Mouse (Mus musculus) myocyte (in vitro differentiated cells): Measurements from ENCODE around the gene Hoxc12. TPM values are rescaled to one million over a fixed set of nuclear protein-coding genes. Genes with fewer than 3 reads are reported as not detected.

Experiments used
- H3K27me3 ChIP-seq: one replicate; pipeline ENCODE4 v1.6.1; 2011; ENCODE audit not compliant: control insufficient read depth, insufficient read depth, insufficient read length
- H3K36me3 ChIP-seq: one replicate; pipeline ENCODE4 v1.6.1; 2011; ENCODE audit not compliant: control insufficient read depth, insufficient read depth
- H3K4me2 ChIP-seq: one replicate; pipeline ENCODE4 v1.6.1; 2011; ENCODE audit warnings: low read depth, control low read depth
- H3K4me3 ChIP-seq: one replicate; pipeline ENCODE4 v1.5.1; 2011; ENCODE audit warnings: mild to moderate bottlenecking, control low read depth, moderate library complexity
- H3K79me2 ChIP-seq: one replicate; pipeline ENCODE4 v1.6.1; 2011; ENCODE audit not compliant: control insufficient read depth, insufficient read depth
- H3ac ChIP-seq: one replicate; pipeline ENCODE4 v1.6.1; 2011; ENCODE audit not compliant: control insufficient read depth, insufficient read length
- CEBPB ChIP-seq: IDR thresholded peaks from 2 replicates; pipeline ENCODE4 v1.6.1; 2011; ENCODE audit warnings: mild to moderate bottlenecking, moderate library complexity; ENCODE audit not compliant: poor library complexity, insufficient read depth, severe bottlenecking
- E2F4 ChIP-seq: IDR thresholded peaks from one replicate; pipeline ENCODE4 v1.6.1; 2011; ENCODE audit warnings: mild to moderate bottlenecking, control low read depth, moderate library complexity; ENCODE audit not compliant: insufficient read depth
- MAX ChIP-seq: IDR thresholded peaks from one replicate; pipeline ENCODE4 v1.6.1; 2011; ENCODE audit warnings: low read depth, mild to moderate bottlenecking, control low read depth
- MYOD1 ChIP-seq, 3 experiments: IDR thresholded peaks; one replicate each; pipeline ENCODE4 v1.6.1; 2011; ENCODE audit warnings: control low read depth in 2 of 3, low read depth in 2 of 3, mild to moderate bottlenecking in 2 of 3, moderate library complexity in 1 of 3; ENCODE audit not compliant: insufficient read length in 2 of 3, control insufficient read depth in 1 of 3
- MYOG ChIP-seq, 3 experiments: IDR thresholded peaks; one replicate each; pipeline ENCODE4 v1.6.1; 2011; ENCODE audit warnings: control low read depth in 2 of 3, low read depth in 2 of 3, mild to moderate bottlenecking in 2 of 3; ENCODE audit not compliant: insufficient read length in 2 of 3, control insufficient read depth in 1 of 3, insufficient read depth in 1 of 3
- POLR2A ChIP-seq: IDR thresholded peaks from one replicate; pipeline ENCODE4 v1.6.1; 2011; ENCODE audit warnings: low read depth, mild to moderate bottlenecking, control low read depth, moderate library complexity; ENCODE audit not compliant: insufficient read length
- POLR2AphosphoS2 ChIP-seq: IDR thresholded peaks from one replicate; pipeline ENCODE4 v1.6.1; 2011; ENCODE audit warnings: low read depth, control low read depth; ENCODE audit not compliant: insufficient read length
- REST ChIP-seq: IDR thresholded peaks from one replicate; pipeline ENCODE4 v1.6.1; 2011; ENCODE audit warnings: mild to moderate bottlenecking, control low read depth, moderate library complexity; ENCODE audit not compliant: insufficient read depth, insufficient read length
- SRF ChIP-seq: IDR thresholded peaks from one replicate; pipeline ENCODE4 v1.6.1; 2011; ENCODE audit warnings: low read depth; ENCODE audit not compliant: control insufficient read depth, insufficient read length
- TCF12 ChIP-seq: IDR thresholded peaks from one replicate; pipeline ENCODE4 v1.6.1; 2011; ENCODE audit warnings: mild to moderate bottlenecking, control low read depth; ENCODE audit not compliant: poor library complexity, insufficient read depth, severe bottlenecking
- TCF3 ChIP-seq: IDR thresholded peaks from one replicate; pipeline ENCODE4 v1.6.1; 2011; ENCODE audit warnings: low read depth, control low read depth; ENCODE audit not compliant: insufficient read length
- USF1 ChIP-seq: IDR thresholded peaks from one replicate; pipeline ENCODE4 v1.6.1; 2011; ENCODE audit warnings: low read depth, mild to moderate bottlenecking, control low read depth, moderate library complexity
- polyA plus RNA-seq: library from polyadenylated mRNA; unstranded; fragments of >200 nt; fragmentation: generic; extraction: Trizol; gene quantifications from one replicate; pipeline ENCODE4 v1.2.1, GENCODE M21; 2012; ENCODE audit warnings: missing spikeins

Hoxc12 gene
- polyA plus RNA-seq, 1 experiment: 5.6 TPM

GRCm38 (mm10) chr15:102967511-102968397 lies 31.2 kb downstream of the Hoxc12 start:
- Histone ChIP-seq H3K79me2 (peaks cover 96% of the 10 kb centered on the region), H3K4me3 (peak overlapping the region; percentile 85), H3ac (peak overlapping the region; percentile 32), H3K36me3 (no peaks in the 10 kb centered on the region), H3K4me2 (peak overlapping the region; percentile 98), H3K27me3 (no peaks in the 10 kb centered on the region)
- TF ChIP-seq MYOG (IDR thresholded peaks at IDR 0.05; ENCODE audit: control insufficient read depth in 1 of 3, insufficient read depth in 1 of 3, insufficient read length in 2 of 3, low read depth in 2 of 3) (no peak), POLR2A (peak; percentile 50)

- Histone ChIP-seq H3K36me3 (no peaks in the 10 kb centered on the region), H3K27me3 (no peaks in the 10 kb centered on the region), H3K79me2 (peaks cover 97% of the 10 kb centered on the region), H3K4me2 (peak overlapping the region; percentile 98), H3ac (no peak overlapping the region), H3K4me3 (peak overlapping the region; percentile 85)
- TF ChIP-seq MAX (no peak), SRF (no peak), USF1 (no peak), TCF12 (no peak), POLR2A (no peak), MYOG (IDR thresholded peaks at IDR 0.05; ENCODE audit: control insufficient read depth in 1 of 3, insufficient read depth in 1 of 3, insufficient read length in 2 of 3, low read depth in 2 of 3) (no peak), POLR2AphosphoS2 (no peak), CEBPB (no peak), TCF3 (no peak), MYOD1 (IDR thresholded peaks at IDR 0.05; ENCODE audit: control insufficient read depth in 1 of 3, insufficient read length in 2 of 3, low read depth in 2 of 3) (no peak), E2F4 (no peak), REST (no peak)
Observed at GRCm38 (mm10) chr15:102969296-102969695, 32.7 kb downstream of the Hoxc12 start.

GRCm38 (mm10) chr15:102970740-102971139 lies 34.2 kb downstream of the Hoxc12 start:
- no peaks in the 10 kb centered on the region for H3K27me3 ChIP-seq
- TF ChIP-seq USF1 (no peak), REST (no peak), POLR2A (no peak), E2F4 (no peak), MYOD1 (IDR thresholded peaks at IDR 0.05; ENCODE audit: control insufficient read depth in 1 of 3, insufficient read length in 2 of 3, low read depth in 2 of 3) (no peak), MAX (no peak), MYOG (IDR thresholded peaks at IDR 0.05; ENCODE audit: control insufficient read depth in 1 of 3, insufficient read depth in 1 of 3, insufficient read length in 2 of 3, low read depth in 2 of 3) (no peak), TCF12 (no peak), POLR2AphosphoS2 (no peak), TCF3 (no peak), SRF (no peak), CEBPB (no peak)

GRCm38 (mm10) chr15:102972254-102972653 lies 35.7 kb downstream of the Hoxc12 start:
- no peaks in the 10 kb centered on the region for H3K27me3 ChIP-seq
- no peaks in the 10 kb centered on the region for H3K36me3 ChIP-seq
- H3K4me3 ChIP-seq: peak overlapping the region; percentile 21
- peaks cover 100% of the 10 kb centered on the region for H3K79me2 ChIP-seq
- TF ChIP-seq E2F4: no peak
- TF ChIP-seq POLR2AphosphoS2: peak; percentile 36
- H3K4me2 ChIP-seq: peak overlapping the region; percentile 98
- peak overlapping the region; percentile 3 for H3ac ChIP-seq

More at GRCm38 (mm10) chr15:102970740-102971139, 34.2 kb downstream of the Hoxc12 start:
- H3K4me3 ChIP-seq: peak overlapping the region; percentile 21
- no peaks in the 10 kb centered on the region for H3K36me3 ChIP-seq
- peaks cover 98% of the 10 kb centered on the region for H3K79me2 ChIP-seq
- peak overlapping the region; percentile 98 for H3K4me2 ChIP-seq
- H3ac ChIP-seq: no peak overlapping the region

GRCm38 (mm10) chr15:102972753-102973152 lies 36.2 kb downstream of the Hoxc12 start:
- no peaks in the 10 kb centered on the region for H3K27me3 ChIP-seq
- H3K36me3 ChIP-seq: no peaks in the 10 kb centered on the region
- TF ChIP-seq REST: no peak
- TF ChIP-seq TCF3: no peak
- no peak for TF ChIP-seq MAX
- TF ChIP-seq POLR2A: no peak
- TF ChIP-seq MYOD1 (IDR thresholded peaks at IDR 0.05; ENCODE audit: control insufficient read depth in 1 of 3, insufficient read length in 2 of 3, low read depth in 2 of 3): no peak
- no peak for TF ChIP-seq TCF12
- TF ChIP-seq CEBPB: no peak
- no peak for TF ChIP-seq SRF
- no peak for TF ChIP-seq POLR2AphosphoS2
- no peak for TF ChIP-seq MYOG (IDR thresholded peaks at IDR 0.05; ENCODE audit: control insufficient read depth in 1 of 3, insufficient read depth in 1 of 3, insufficient read length in 2 of 3, low read depth in 2 of 3)
- no peak for TF ChIP-seq USF1
- no peak for TF ChIP-seq E2F4
- H3K4me2 ChIP-seq: peak overlapping the region; percentile 98
- H3K79me2 ChIP-seq: peaks cover 100% of the 10 kb centered on the region
- peak overlapping the region; percentile 3 for H3ac ChIP-seq
- H3K4me3 ChIP-seq: peak overlapping the region; percentile 21
